Mouse (Mus musculus): ENCODE results near the gene Igsf9b. TPM values are rescaled to one million over a fixed set of nuclear protein-coding genes. Genes with fewer than 3 reads are reported as not detected.

Gene Igsf9b
- 3.2 and 3.5 TPM in 2 replicates for polyA plus RNA-seq (2015; fragmentation: Nextera tagmentation; extraction: Ambion mirVana)

DNA sequence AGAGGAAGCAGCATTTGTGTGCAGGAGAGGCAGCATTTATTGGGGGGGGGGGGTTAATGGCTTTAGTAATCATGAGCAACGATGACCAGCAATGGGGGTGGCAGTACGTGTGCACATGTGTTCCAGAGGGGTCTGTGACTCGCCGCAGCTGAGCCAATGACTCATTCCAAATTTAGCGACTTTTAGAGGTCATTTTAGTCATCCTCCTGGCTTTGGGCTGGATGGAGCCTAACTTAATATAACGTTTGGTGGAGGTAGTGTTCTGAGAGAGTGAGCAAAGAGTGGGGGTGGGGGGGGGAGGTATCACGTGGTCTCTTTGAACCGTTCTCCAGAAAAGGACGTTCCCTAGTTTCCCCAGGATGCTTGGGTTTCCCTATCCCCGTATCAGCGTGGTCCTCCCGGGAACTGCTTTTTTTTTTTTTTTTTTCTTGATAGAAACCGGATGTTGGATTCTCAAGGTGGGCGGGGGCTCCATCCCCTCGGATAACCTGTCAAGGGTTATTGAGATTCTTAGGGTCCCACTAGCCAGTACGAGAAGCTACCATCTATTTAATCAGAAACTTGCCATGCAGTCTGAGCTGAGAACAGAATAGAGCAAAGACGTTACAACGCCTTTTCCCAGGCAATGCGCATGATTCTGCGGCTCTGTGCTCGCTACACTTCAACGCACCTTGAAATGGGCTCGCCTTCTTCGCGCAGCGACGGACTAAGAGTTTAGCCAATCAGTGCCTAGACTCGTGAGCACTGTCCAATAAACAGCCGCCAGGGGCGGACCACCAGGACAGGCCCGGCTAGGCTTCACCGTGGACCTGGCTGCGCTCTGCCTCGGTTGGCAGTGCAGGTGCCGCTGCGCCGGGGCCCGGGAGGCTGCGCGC is at the start of gene Igsf9b:
Gene Igsf9b, plus strand, starts transcription at position 794 of the 875 bp plus-strand sequence.
- H3K4me3 ChIP-seq = peak within 1 kb of the TSS; percentile 52
- H3K27ac ChIP-seq = no peak within 1 kb of the TSS
- peak; percentile 99 for ATAC-seq (ENCODE audit: insufficient number of reproducible peaks, low FRiP score, low TSS enrichment, low read depth)
- WGBS = under 1% methylated on average over 40 of the region's 40 CpGs
- H3K9me3 ChIP-seq = no peaks in the 10 kb centered on the region
- H3K9ac ChIP-seq = 0 out of 2 replicates have a peak within 1 kb of the TSS, but pooled peaks have one; percentile 40
- no peaks in the 10 kb centered on the region for H3K36me3 ChIP-seq
- peaks cover 50% of the 10 kb centered on the region for H3K27me3 ChIP-seq
- peak within 1 kb of the TSS; percentile 93 for H3K4me2 ChIP-seq
- peaks cover 31% of the 10 kb centered on the region for H3K4me1 ChIP-seq

DNA sequence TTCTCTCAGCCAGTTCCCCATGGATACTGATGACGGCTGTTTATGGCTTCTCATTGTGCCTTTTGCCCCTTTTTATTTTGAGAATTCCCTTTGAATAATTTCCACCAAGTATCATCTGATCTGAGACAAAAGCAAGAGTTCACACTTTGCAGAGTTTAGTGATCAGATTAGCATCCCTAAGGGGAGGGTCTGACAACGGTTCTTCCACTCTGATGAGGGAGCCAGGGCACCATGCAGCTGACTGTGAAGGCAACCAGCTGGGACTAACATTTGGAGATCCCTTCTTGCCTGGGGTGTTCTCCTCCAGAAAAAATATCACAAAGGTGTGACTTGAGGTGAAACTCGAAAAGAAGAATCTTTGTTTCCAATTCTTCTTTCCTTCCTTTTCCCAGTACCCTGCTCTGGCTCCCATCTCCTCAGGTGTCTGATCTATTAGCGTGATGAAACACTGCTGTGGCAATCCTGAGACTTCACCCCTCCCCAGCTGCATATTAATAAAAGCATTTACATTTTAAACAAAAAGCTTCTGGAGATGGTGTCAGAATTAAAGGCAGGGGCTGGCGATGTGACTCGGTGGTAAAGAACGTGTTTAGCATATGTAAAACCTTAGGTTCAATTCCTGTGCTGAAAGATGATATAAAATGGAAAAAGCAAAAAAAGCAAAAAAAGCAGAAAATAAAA is 46.8 kb upstream of the Igsf9b start:
- Histone ChIP-seq H3K27me3 (no peaks in the 10 kb centered on the region), H3K27ac (no peak overlapping the region), H3K9me3 (no peaks in the 10 kb centered on the region), H3K4me1 (no peaks in the 10 kb centered on the region), H3K4me2 (no peak overlapping the region), H3K9ac (no peak overlapping the region), H3K36me3 (no peaks in the 10 kb centered on the region), H3K4me3 (no peak overlapping the region)
- 67% methylated on average over 7 of the region's 7 CpGs for WGBS
- no peak for ATAC-seq (ENCODE audit: insufficient number of reproducible peaks, low FRiP score, low TSS enrichment, low read depth)

DNA sequence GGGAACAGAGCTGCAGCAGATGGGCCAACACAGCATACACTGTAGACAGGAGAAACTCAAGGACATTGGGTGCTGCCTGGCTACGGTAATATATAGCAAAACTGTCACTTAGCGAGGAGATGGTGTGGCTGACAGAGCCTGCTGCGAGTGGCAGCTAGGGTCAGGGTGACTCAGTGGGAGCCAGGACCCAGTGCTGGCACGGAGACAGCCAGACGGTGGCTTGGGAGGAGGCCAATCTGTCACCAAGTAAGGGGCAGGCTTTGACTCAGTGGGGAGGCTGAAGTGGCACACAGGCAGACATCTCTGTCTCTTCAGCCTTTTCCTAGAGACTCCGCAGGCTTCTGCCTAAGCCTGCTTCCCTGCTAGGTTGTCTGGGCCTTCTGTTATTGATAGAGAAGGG is 42.5 kb upstream of the Igsf9b start:
- no peak overlapping the region for H3K9ac ChIP-seq
- no peaks in the 10 kb centered on the region for H3K9me3 ChIP-seq
- 73% methylated on average over 6 of the region's 6 CpGs for WGBS
- no peaks in the 10 kb centered on the region for H3K4me1 ChIP-seq
- H3K4me3 ChIP-seq = no peak overlapping the region
- no peaks in the 10 kb centered on the region for H3K27me3 ChIP-seq
- H3K36me3 ChIP-seq = no peaks in the 10 kb centered on the region
- no peak overlapping the region for H3K27ac ChIP-seq
- no peak overlapping the region for H3K4me2 ChIP-seq
- no peak for ATAC-seq (ENCODE audit: insufficient number of reproducible peaks, low FRiP score, low TSS enrichment, low read depth)

DNA sequence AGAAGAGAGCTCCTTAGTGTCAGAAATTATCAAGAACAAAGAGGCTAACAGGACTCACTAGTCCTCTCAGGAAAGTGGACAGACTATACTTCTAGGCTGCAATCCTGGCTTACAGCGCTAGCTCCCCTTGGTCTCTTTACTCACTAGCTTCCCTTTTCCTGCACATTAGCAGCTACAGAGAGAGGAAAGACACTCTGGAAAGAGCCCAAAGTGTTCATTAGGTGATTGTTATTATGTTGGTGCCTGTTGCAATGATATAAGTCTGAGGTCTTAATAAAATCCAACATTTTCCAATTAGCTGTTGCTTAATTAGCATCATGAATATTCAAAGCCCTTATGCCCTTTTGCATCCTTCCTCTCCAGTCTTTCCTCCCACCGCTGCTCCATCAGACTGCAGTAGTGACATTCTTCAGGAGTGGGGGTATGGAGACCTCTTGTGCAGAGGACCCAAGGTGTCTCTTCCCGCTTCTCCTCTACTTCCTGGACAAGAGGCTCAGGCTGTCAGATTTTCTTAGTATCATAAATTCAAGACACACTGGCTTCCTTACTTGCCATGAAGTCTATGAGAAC is 38.5 kb upstream of the Igsf9b start:
- no peak overlapping the region for H3K9ac ChIP-seq
- no peak overlapping the region for H3K4me2 ChIP-seq
- no peaks in the 10 kb centered on the region for H3K27me3 ChIP-seq
- ATAC-seq (ENCODE audit: insufficient number of reproducible peaks, low FRiP score, low TSS enrichment, low read depth) = no peak
- H3K27ac ChIP-seq = no peak overlapping the region
- no peaks in the 10 kb centered on the region for H3K9me3 ChIP-seq
- H3K4me1 ChIP-seq = no peaks in the 10 kb centered on the region
- no peak overlapping the region for H3K4me3 ChIP-seq
- H3K36me3 ChIP-seq = no peaks in the 10 kb centered on the region
- 84% methylated on average over 3 of the region's 3 CpGs for WGBS

DNA sequence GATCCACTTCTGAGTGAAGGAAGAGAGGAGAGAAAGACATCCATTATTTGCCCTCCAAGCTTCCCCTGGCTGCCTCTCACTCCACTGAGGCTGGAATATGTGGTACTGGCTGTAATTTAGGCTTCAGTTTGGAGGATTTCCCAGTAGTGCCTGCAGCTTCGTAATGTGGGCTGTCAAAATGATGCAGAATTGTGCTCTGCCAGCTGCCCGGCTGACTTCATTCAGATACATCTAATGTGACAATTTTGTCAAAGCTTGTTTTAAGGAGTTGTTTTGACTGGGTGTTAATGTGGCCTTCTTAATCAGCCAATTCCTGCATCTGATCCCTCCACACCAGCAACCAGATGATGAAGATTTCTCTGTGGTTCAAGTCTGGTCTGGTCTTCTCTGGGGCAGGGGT is 37.1 kb upstream of the Igsf9b start:
- H3K27me3 ChIP-seq = no peaks in the 10 kb centered on the region
- no peaks in the 10 kb centered on the region for H3K9me3 ChIP-seq
- no peak for ATAC-seq (ENCODE audit: insufficient number of reproducible peaks, low FRiP score, low TSS enrichment, low read depth)
- no peak overlapping the region for H3K9ac ChIP-seq
- WGBS = 64% methylated on average over 2 of the region's 2 CpGs
- no peak overlapping the region for H3K4me3 ChIP-seq
- no peak overlapping the region for H3K27ac ChIP-seq
- no peaks in the 10 kb centered on the region for H3K36me3 ChIP-seq
- no peaks in the 10 kb centered on the region for H3K4me1 ChIP-seq
- no peak overlapping the region for H3K4me2 ChIP-seq

DNA sequence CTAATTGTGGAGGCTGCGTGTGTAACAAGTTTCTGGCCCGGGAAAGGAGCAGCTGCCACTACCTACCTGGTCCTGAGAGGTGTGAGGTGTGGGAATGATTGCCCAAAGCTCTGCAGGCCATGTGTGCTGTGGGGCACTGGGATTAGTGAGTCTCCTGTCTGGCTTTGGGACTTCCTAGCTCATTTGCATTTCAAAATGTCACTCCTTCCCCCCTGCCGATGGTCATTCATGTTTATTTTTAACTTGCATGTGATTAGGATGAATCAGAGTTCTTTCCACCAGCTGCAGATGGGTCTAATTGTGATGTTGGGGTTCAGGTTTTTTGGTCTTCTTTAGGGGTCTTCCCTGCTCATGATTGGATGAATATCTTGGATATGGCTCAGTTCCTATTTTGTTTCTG is 34.0 kb upstream of the Igsf9b start:
- H3K27me3 ChIP-seq = no peaks in the 10 kb centered on the region
- no peak overlapping the region for H3K9ac ChIP-seq
- H3K36me3 ChIP-seq = no peaks in the 10 kb centered on the region
- WGBS = 53% methylated on average over 3 of the region's 3 CpGs
- H3K4me2 ChIP-seq = no peak overlapping the region
- H3K4me3 ChIP-seq = no peak overlapping the region
- H3K9me3 ChIP-seq = no peaks in the 10 kb centered on the region
- no peak for ATAC-seq (ENCODE audit: insufficient number of reproducible peaks, low FRiP score, low TSS enrichment, low read depth)
- no peak overlapping the region for H3K27ac ChIP-seq
- no peaks in the 10 kb centered on the region for H3K4me1 ChIP-seq

DNA sequence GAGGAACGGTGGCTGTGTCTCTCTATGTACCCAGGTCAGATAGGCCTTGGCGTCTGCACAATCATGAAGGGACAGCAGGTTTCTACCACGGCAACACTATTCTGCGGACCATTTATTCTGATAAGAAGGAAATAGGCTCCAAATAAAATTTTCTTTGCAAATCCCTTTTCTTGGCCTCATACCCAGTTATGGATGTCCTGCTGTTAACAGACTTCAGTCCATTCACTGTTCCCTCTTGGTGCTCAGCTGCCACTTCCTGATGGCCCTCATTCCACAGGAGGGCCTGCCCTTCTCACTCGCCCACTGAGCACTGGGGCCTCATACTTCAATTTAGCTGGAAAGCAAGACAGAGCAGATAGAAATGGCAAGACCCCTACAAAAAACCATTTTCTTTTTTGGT is 31.1 kb upstream of the Igsf9b start:
- Histone ChIP-seq H3K4me1 (no peaks in the 10 kb centered on the region), H3K27ac (no peak overlapping the region), H3K36me3 (no peaks in the 10 kb centered on the region), H3K9ac (no peak overlapping the region), H3K4me3 (no peak overlapping the region), H3K27me3 (no peaks in the 10 kb centered on the region), H3K4me2 (no peak overlapping the region), H3K9me3 (no peaks in the 10 kb centered on the region)
- no peak for ATAC-seq (ENCODE audit: insufficient number of reproducible peaks, low FRiP score, low TSS enrichment, low read depth)
- WGBS = 84% methylated on average over 5 of the region's 5 CpGs

DNA sequence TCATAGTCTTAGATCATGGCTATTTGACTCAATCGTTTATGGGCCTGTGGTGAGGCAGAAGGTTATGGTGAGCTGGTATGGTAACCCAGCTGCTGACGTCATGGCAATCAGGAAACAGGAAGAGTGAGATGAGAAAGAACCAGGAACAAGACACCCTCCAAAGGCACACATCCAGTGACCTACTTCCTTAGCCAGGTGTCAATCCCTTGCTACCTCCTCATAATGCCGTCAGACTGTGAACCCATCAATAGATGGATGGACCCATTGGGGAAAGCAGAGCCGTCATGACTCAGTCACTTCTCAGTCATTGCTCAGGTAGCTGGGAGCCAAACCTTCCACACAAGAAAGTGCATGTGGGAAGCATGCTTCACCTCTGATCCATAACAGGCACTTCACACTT is 30.5 kb upstream of the Igsf9b start:
- WGBS = 84% methylated on average over 4 of the region's 4 CpGs
- Histone ChIP-seq H3K27ac (no peak overlapping the region), H3K36me3 (no peaks in the 10 kb centered on the region), H3K9ac (no peak overlapping the region), H3K4me1 (no peaks in the 10 kb centered on the region), H3K27me3 (no peaks in the 10 kb centered on the region), H3K9me3 (no peaks in the 10 kb centered on the region), H3K4me2 (no peak overlapping the region), H3K4me3 (no peak overlapping the region)
- no peak for ATAC-seq (ENCODE audit: insufficient number of reproducible peaks, low FRiP score, low TSS enrichment, low read depth)

DNA sequence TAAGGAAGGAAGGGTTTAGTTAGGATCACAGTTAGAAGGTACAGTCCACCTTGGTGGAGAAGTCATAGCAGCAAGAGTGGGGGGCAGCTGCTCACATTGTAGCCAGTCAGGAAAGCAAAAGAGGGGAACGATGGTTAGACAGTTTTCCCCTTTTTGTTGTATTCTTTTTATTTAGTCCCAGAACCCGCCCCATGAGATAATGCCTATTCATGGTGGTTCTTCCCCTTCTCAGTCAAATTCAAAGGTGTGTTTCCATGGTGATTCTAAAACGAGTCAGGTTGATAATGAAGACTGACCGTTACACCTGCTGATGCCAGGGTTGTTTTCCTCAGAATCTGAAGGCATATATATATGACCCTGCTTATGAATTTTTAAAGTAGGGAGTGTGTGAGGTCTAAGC is 29.7 kb upstream of the Igsf9b start:
- no peak for ATAC-seq (ENCODE audit: insufficient number of reproducible peaks, low FRiP score, low TSS enrichment, low read depth)
- Histone ChIP-seq H3K36me3 (no peaks in the 10 kb centered on the region), H3K9me3 (no peaks in the 10 kb centered on the region), H3K27me3 (no peaks in the 10 kb centered on the region), H3K4me1 (no peaks in the 10 kb centered on the region), H3K4me3 (no peak overlapping the region), H3K9ac (no peak overlapping the region), H3K4me2 (no peak overlapping the region), H3K27ac (no peak overlapping the region)
- WGBS = 84% methylated on average over 4 of the region's 4 CpGs

DNA sequence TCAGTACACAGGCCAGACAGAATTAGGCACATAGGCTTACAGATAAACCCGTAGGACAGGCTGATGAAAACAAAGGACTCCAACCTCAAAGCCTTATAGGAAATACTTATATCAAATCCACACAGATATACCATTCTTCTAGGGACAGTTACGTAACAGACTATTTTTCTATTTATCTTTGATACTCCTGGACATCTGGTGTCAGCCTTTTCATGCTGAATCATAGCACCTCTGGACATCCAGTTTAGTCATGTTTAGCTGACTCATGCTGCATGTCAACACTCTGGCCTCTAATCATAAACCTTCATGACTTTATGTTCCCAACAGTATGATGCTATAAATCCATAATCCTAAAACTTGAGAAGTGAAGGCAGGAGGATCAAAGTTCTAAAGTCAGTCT is 29.1 kb upstream of the Igsf9b start:
- H3K4me1 ChIP-seq = no peaks in the 10 kb centered on the region
- H3K4me2 ChIP-seq = no peak overlapping the region
- no peak overlapping the region for H3K9ac ChIP-seq
- H3K9me3 ChIP-seq = no peaks in the 10 kb centered on the region
- H3K4me3 ChIP-seq = no peak overlapping the region
- WGBS = 92% methylated on average over 2 of the region's 2 CpGs
- no peak overlapping the region for H3K27ac ChIP-seq
- no peak for ATAC-seq (ENCODE audit: insufficient number of reproducible peaks, low FRiP score, low TSS enrichment, low read depth)
- H3K27me3 ChIP-seq = no peaks in the 10 kb centered on the region
- H3K36me3 ChIP-seq = no peaks in the 10 kb centered on the region

DNA sequence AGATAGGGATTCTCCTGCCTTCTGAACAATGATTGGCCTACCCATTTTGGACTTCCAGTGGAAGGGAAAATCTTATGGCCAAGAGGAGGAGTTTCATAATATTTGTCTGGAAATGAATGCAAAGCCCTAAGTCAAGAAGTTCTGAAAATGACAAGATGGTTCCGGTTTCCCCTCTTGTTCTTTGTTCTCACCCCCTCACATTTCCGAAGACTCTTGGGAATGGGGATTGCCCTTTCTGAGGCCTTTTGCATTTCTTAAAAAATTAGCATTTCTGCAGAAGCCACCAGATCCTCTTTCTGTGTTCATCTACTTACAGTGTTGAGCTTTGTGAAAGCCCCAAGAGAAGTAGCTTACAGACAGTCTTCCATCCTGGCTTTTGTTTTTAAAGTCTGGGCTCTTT is 27.1 kb upstream of the Igsf9b start:
- 83% methylated on average over 2 of the region's 2 CpGs for WGBS
- H3K27ac ChIP-seq = no peak overlapping the region
- H3K4me2 ChIP-seq = no peak overlapping the region
- no peaks in the 10 kb centered on the region for H3K9me3 ChIP-seq
- H3K4me1 ChIP-seq = no peaks in the 10 kb centered on the region
- H3K4me3 ChIP-seq = no peak overlapping the region
- H3K36me3 ChIP-seq = no peaks in the 10 kb centered on the region
- no peak overlapping the region for H3K9ac ChIP-seq
- ATAC-seq (ENCODE audit: insufficient number of reproducible peaks, low FRiP score, low TSS enrichment, low read depth) = no peak
- no peaks in the 10 kb centered on the region for H3K27me3 ChIP-seq

DNA sequence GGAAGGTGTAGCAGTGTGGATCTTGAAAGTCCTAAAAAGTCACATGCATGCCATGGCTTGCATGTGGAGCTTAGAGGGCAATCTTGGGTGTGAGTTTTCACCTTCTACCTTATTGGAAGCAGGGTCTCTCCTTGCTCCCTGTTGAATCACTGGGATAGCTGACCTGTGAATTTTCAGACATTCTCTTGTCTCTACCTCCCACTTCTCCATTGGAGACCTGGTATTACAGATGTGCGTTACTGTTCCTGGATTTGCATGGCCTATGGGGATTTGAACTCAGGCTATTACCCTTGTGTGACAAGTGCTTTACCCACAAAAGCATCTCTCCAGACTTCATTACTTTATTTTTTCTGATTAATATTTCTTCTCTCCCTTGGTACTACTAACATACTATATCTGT is 26.1 kb upstream of the Igsf9b start:
- H3K4me3 ChIP-seq = no peak overlapping the region
- 96% methylated on average over 1 of the region's 1 CpGs for WGBS
- H3K4me2 ChIP-seq = no peak overlapping the region
- no peaks in the 10 kb centered on the region for H3K4me1 ChIP-seq
- no peaks in the 10 kb centered on the region for H3K36me3 ChIP-seq
- ATAC-seq (ENCODE audit: insufficient number of reproducible peaks, low FRiP score, low TSS enrichment, low read depth) = no peak
- H3K9me3 ChIP-seq = no peaks in the 10 kb centered on the region
- H3K27me3 ChIP-seq = no peaks in the 10 kb centered on the region
- H3K9ac ChIP-seq = no peak overlapping the region
- no peak overlapping the region for H3K27ac ChIP-seq

Measured in limb, embryonic 15.5 days (tissue).